Mouse (Mus musculus): ENCODE data around the gene Prdx5. TPM values are rescaled to one million over a fixed set of nuclear protein-coding genes. Genes with fewer than 3 reads are reported as not detected.

Prdx5 gene
- total RNA-seq, 1 experiment: 51.6 TPM

GRCm38 (mm10) chr19:6859971-6860370, 49.9 kb downstream of the Prdx5 start:
- Histone ChIP-seq H3K27ac (ENCODE audit: insufficient read depth, low read depth, low read length, poor library complexity, severe bottlenecking) (no peak overlapping the region), H3K9ac (ENCODE audit: insufficient read depth, low read depth, low read length, poor library complexity, severe bottlenecking) (no peak overlapping the region), H3K4me3 (ENCODE audit: insufficient read depth in 1 of 2, low read depth in 1 of 2, low read length in 2 of 2, poor library complexity in 1 of 2, severe bottlenecking in 1 of 2) (no peak overlapping the region), H3K36me3 (ENCODE audit: control insufficient read depth, insufficient read depth, low read length, poor library complexity, severe bottlenecking) (no peaks in the 10 kb centered on the region), H3K9me3 (ENCODE audit: control insufficient read depth, insufficient read depth, low read depth, low read length) (no peaks in the 10 kb centered on the region), H3K4me1 (ENCODE audit: control insufficient read depth in 2 of 2, insufficient read depth in 2 of 2, low read length in 2 of 2, poor library complexity in 1 of 2) (peaks cover 5 to 9% of the 10 kb centered on the region in 2 experiments; a peak in 3 of 4 replicates)
- TF ChIP-seq MAFK (IDR thresholded peaks at IDR 0.05; ENCODE audit: insufficient read depth, low read depth, low read length): no peak
- TF ChIP-seq ZC3H11A (IDR thresholded peaks at IDR 0.05; ENCODE audit: borderline replicate concordance, low read depth, low read length): no peak
- no peak for TF ChIP-seq HCFC1 (IDR thresholded peaks at IDR 0.05; ENCODE audit: borderline replicate concordance, insufficient read depth, low read length)
- TF ChIP-seq ZNF384 (IDR thresholded peaks at IDR 0.05; ENCODE audit: low read depth, low read length): no peak
- no peak for TF ChIP-seq CHD2 (IDR thresholded peaks at IDR 0.05; ENCODE audit: low read depth, low read length)
- no peak for DNase-seq (ENCODE audit: low read depth, low spot score)
- in situ Hi-C loops (cut with MboI; ENCODE audit: low sequenced_read_pairs in 2 of 2, unreplicated experiment in 2 of 2): no loop called here

GRCm38 (mm10) chr19:6859032-6859651, 50.8 kb downstream of the Prdx5 start:
- Histone ChIP-seq H3K9me3 (ENCODE audit: control insufficient read depth, insufficient read depth, low read depth, low read length) (no peaks in the 10 kb centered on the region), H3K4me1 (ENCODE audit: control insufficient read depth in 2 of 2, insufficient read depth in 2 of 2, low read length in 2 of 2, poor library complexity in 1 of 2) (peaks cover 5 to 9% of the 10 kb centered on the region in 2 experiments; a peak in 3 of 4 replicates), H3K36me3 (ENCODE audit: control insufficient read depth, insufficient read depth, low read length, poor library complexity, severe bottlenecking) (no peaks in the 10 kb centered on the region), H3K4me3 (ENCODE audit: insufficient read depth in 1 of 2, low read depth in 1 of 2, low read length in 2 of 2, poor library complexity in 1 of 2, severe bottlenecking in 1 of 2) (no peak overlapping the region), H3K9ac (ENCODE audit: insufficient read depth, low read depth, low read length, poor library complexity, severe bottlenecking) (no peak overlapping the region), H3K27ac (ENCODE audit: insufficient read depth, low read depth, low read length, poor library complexity, severe bottlenecking) (no peak overlapping the region)
- in situ Hi-C loops (cut with MboI; ENCODE audit: low sequenced_read_pairs in 2 of 2, unreplicated experiment in 2 of 2): no loop called here
- TF ChIP-seq ZC3H11A (IDR thresholded peaks at IDR 0.05; ENCODE audit: borderline replicate concordance, low read depth, low read length) (no peak), MAFK (IDR thresholded peaks at IDR 0.05; ENCODE audit: insufficient read depth, low read depth, low read length) (no peak), HCFC1 (IDR thresholded peaks at IDR 0.05; ENCODE audit: borderline replicate concordance, insufficient read depth, low read length) (no peak), CHD2 (IDR thresholded peaks at IDR 0.05; ENCODE audit: low read depth, low read length) (no peak), ZNF384 (IDR thresholded peaks at IDR 0.05; ENCODE audit: low read depth, low read length) (no peak)
- DNase-seq (ENCODE audit: low read depth, low spot score): no peak

- TF ChIP-seq ZNF384 (IDR thresholded peaks at IDR 0.05; ENCODE audit: low read depth, low read length) (no peak), HCFC1 (IDR thresholded peaks at IDR 0.05; ENCODE audit: borderline replicate concordance, insufficient read depth, low read length) (no peak), CHD2 (IDR thresholded peaks at IDR 0.05; ENCODE audit: low read depth, low read length) (no peak), MAFK (IDR thresholded peaks at IDR 0.05; ENCODE audit: insufficient read depth, low read depth, low read length) (no peak), ZC3H11A (IDR thresholded peaks at IDR 0.05; ENCODE audit: borderline replicate concordance, low read depth, low read length) (no peak)
- no peak for DNase-seq (ENCODE audit: low read depth, low spot score)
- H3K36me3 ChIP-seq (ENCODE audit: control insufficient read depth, insufficient read depth, low read length, poor library complexity, severe bottlenecking): no peaks in the 10 kb centered on the region
- no peak within 1 kb of the TSS for H3K27ac ChIP-seq (ENCODE audit: insufficient read depth, low read depth, low read length, poor library complexity, severe bottlenecking)
- H3K9ac ChIP-seq (ENCODE audit: insufficient read depth, low read depth, low read length, poor library complexity, severe bottlenecking): no peak within 1 kb of the TSS
- H3K4me3 ChIP-seq (ENCODE audit: insufficient read depth in 1 of 2, low read depth in 1 of 2, low read length in 2 of 2, poor library complexity in 1 of 2, severe bottlenecking in 1 of 2): no peak within 1 kb of the TSS
- H3K9me3 ChIP-seq (ENCODE audit: control insufficient read depth, insufficient read depth, low read depth, low read length): no peaks in the 10 kb centered on the region
- peaks cover 5 to 9% of the 10 kb centered on the region in 2 experiments; a peak in 3 of 4 replicates for H3K4me1 ChIP-seq (ENCODE audit: control insufficient read depth in 2 of 2, insufficient read depth in 2 of 2, low read length in 2 of 2, poor library complexity in 1 of 2)
- in situ Hi-C loops (cut with MboI; ENCODE audit: low sequenced_read_pairs in 2 of 2, unreplicated experiment in 2 of 2): no loop called here
Measured at GRCm38 (mm10) chr19:6858031-6858430, 51.9 kb downstream of the Prdx5 start, which contains the start of gene Ccdc88b. Gene Ccdc88b (minus strand): TSS chr19:6858211.

DNA sequence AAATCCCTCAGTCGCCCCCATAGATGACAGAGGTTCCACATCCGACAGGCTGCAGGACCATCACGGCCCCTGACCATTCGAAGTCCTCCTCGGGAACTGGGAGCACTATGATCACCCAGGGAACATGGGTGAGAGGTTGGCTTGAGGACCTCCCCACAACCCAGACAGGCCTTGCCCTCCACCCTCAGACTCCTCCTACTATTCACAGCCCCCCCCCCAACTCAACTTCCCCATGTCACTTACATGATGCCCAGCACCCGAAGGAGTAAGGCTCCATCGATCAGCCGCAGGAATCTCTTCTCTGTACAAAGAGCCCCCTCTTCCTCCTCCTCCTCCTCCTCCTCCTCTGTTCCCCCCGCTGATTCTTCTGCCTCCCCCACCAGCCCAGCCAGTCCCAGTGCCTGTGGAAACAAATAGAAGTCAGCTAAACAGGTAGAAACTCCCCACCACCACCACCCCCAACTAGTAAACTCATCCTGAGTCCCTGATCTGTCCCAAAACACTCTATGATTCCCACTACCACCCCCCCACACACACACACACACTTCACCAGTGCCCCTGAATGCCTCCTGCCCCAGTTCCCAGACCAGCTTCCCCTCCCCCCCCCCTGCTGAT, 52.4 kb downstream of the Prdx5 start:
- H3K4me1 ChIP-seq (ENCODE audit: control insufficient read depth in 2 of 2, insufficient read depth in 2 of 2, low read length in 2 of 2, poor library complexity in 1 of 2): peaks cover 5 to 9% of the 10 kb centered on the region in 2 experiments; a peak in 3 of 4 replicates
- H3K27ac ChIP-seq (ENCODE audit: insufficient read depth, low read depth, low read length, poor library complexity, severe bottlenecking): no peak overlapping the region
- H3K9me3 ChIP-seq (ENCODE audit: control insufficient read depth, insufficient read depth, low read depth, low read length): no peaks in the 10 kb centered on the region
- H3K4me3 ChIP-seq (ENCODE audit: insufficient read depth in 1 of 2, low read depth in 1 of 2, low read length in 2 of 2, poor library complexity in 1 of 2, severe bottlenecking in 1 of 2): no peak overlapping the region
- H3K36me3 ChIP-seq (ENCODE audit: control insufficient read depth, insufficient read depth, low read length, poor library complexity, severe bottlenecking): no peaks in the 10 kb centered on the region
- DNase-seq (ENCODE audit: low read depth, low spot score): no peak
- in situ Hi-C loops (cut with MboI; ENCODE audit: low sequenced_read_pairs in 2 of 2, unreplicated experiment in 2 of 2): no loop called here
- H3K9ac ChIP-seq (ENCODE audit: insufficient read depth, low read depth, low read length, poor library complexity, severe bottlenecking): no peak overlapping the region
- no peak for TF ChIP-seq HCFC1 (IDR thresholded peaks at IDR 0.05; ENCODE audit: borderline replicate concordance, insufficient read depth, low read length)
- TF ChIP-seq ZC3H11A (IDR thresholded peaks at IDR 0.05; ENCODE audit: borderline replicate concordance, low read depth, low read length): no peak
